Mouse (Mus musculus) kidney, adult 2 months (tissue): ENCODE data around the gene Cdh16. TPM values are rescaled to one million over a fixed set of nuclear protein-coding genes. Genes with fewer than 3 reads are reported as not detected.
A peak's percentile ranks its signal among the peaks of the same experiment; 100 is the strongest.

ENCODE experiments used
- DNase-seq: peaks from one replicate; pipeline ENCODE4 v3.0.0; 2021
- H3K27ac ChIP-seq: fragments of 200-500 bp; 2 replicates; pipeline ENCODE4 v1.5.1; 2012; ENCODE audit warnings: low read depth, low read length, control low read depth, inconsistent platforms; ENCODE audit not compliant: insufficient read depth
- H3K27me3 ChIP-seq: fragments of 200-500 bp; replicated peaks from 2 replicates; pipeline ENCODE4 v1.6.1; 2012; ENCODE audit warnings: mild to moderate bottlenecking, moderate library complexity, low read length, inconsistent platforms; ENCODE audit not compliant: control insufficient read depth, insufficient read depth
- H3K36me3 ChIP-seq: fragments of 200-500 bp; 2 replicates; pipeline ENCODE4 v1.6.1; 2012; ENCODE audit warnings: mild to moderate bottlenecking, moderate library complexity, low read length, inconsistent platforms; ENCODE audit not compliant: control insufficient read depth, insufficient read depth
- H3K4me1 ChIP-seq: fragments of 200-500 bp; 2 replicates; pipeline ENCODE4 v1.6.1; 2011; ENCODE audit warnings: low read length; ENCODE audit not compliant: control insufficient read depth, insufficient read depth
- H3K4me3 ChIP-seq: fragments of 200-500 bp; 2 replicates; pipeline ENCODE4 v1.5.1; 2011; ENCODE audit warnings: mild to moderate bottlenecking, low read depth, low read length, control low read depth; ENCODE audit not compliant: insufficient read depth
- CTCF ChIP-seq: fragments of 200-500 bp; conservative IDR thresholded peaks from 2 replicates; pipeline ENCODE4 v1.5.1; 2011; ENCODE audit warnings: low read depth, mild to moderate bottlenecking, control low read depth, low read length, moderate library complexity, mixed read lengths; ENCODE audit not compliant: insufficient read depth, insufficient read length
- POLR2A ChIP-seq: fragments of 200-500 bp; IDR thresholded peaks from one replicate; pipeline ENCODE4 v1.6.1; 2011; ENCODE audit warnings: low read depth, low read length, control low read depth
- WGBS: fragments of 180-500 bp; shearing (Covaris S2); methylation state at CpG from one replicate; pipeline ENCODE4 v1.1.7; 2018; 5-methylcytosine and 5-hydroxymethylcytosine counted together
- polyA plus RNA-seq: library from polyadenylated mRNA; depleted of rRNA; stranded (reverse); fragments of >200 nt; gene quantifications from 2 replicates; pipeline ENCODE4 v1.2.3, GENCODE M21; 2012

Gene Cdh16
- polyA plus RNA-seq, 1 experiment = 1,106 TPM

DNA sequence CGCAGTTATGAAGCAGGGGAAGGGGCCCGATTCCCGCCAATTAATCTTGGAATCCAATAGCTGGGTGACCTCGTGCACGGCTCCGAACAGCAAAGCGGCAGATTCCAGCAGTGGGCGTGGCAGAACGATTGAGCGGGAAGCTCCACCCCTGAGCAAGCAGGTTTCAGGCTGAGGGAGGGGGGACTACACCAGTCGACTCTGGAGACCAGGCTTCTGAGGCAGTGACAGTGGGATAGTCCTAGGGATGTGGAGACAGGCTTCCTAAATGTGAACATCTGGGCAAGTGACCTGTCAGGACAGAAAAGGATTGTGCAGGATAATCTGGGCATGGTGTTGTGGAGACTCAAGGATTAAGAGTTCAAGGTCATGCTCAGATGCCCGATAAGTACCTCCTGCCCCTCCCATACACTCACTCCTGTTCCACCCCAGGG is 22.2 kb downstream of the Cdh16 start:
- Histone ChIP-seq H3K27ac (no peak overlapping the region), H3K4me3 (no peak overlapping the region), H3K4me1 (peaks cover 28% of the 10 kb centered on the region), H3K27me3 (no peaks in the 10 kb centered on the region), H3K36me3 (no peaks in the 10 kb centered on the region)
- 2% methylated on average over 12 of the region's 12 CpGs for WGBS
- no peak for TF ChIP-seq CTCF
- TF ChIP-seq POLR2A = no peak
- DNase-seq = peak; percentile 54

DNA sequence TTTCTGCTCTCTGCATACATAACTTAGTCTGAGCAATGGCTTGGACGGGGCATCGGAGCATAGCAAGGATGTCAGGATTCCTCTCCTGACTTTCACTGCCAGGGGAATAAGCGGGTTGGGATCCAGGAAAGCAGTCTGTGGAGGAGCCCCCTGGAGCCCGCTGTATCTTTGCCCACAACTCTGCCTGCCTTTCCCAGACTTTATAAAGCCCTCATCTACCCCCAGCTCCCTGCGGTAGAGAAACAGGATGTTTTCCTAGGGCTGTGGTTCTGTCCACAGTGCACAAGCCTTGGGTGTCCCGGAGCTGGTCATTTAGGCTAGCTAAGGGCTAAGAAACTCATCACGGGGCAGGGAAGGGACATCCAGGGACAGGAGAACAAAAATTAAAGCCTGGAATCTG is 22.8 kb downstream of the Cdh16 start:
- DNase-seq = no peak
- Histone ChIP-seq H3K4me3 (no peak overlapping the region), H3K4me1 (peaks cover 25% of the 10 kb centered on the region), H3K27ac (no peak overlapping the region), H3K36me3 (no peaks in the 10 kb centered on the region), H3K27me3 (no peaks in the 10 kb centered on the region)
- no peak for TF ChIP-seq POLR2A
- no peak for TF ChIP-seq CTCF
- 37% methylated on average over 7 of the region's 7 CpGs for WGBS

DNA sequence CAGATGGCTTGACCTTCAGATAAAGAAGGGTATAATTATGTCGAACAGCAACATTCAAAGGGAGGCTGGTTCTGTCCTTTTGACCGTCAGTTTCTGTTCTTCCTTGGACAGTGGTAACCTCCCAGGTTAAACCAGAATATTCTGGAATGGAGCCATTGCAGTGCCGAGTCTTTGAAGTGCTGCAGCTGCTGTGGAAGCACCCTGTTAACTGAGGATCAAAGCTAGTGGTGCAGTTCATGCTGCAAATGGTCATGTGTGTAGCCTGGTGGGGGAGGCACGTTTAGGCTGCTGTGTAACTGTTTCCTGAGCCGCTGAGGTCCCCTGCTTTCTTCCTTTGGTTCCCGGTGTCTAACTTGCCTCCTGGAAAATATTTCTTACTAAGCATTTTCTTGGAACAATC is 25.7 kb downstream of the Cdh16 start:
- 12% methylated on average over 6 of the region's 6 CpGs for WGBS
- Histone ChIP-seq H3K4me1 (peaks cover 43% of the 10 kb centered on the region; the same call in 1 of the 2 replicates), H3K27me3 (no peaks in the 10 kb centered on the region), H3K4me3 (no peak overlapping the region), H3K27ac (peak overlapping the region; percentile 73), H3K36me3 (peaks cover 8% of the 10 kb centered on the region; the same call in 1 of the 2 replicates)
- peak; percentile 89 for DNase-seq
- no peak for TF ChIP-seq POLR2A
- 0 out of 2 replicates have a peak, but pooled peaks have one; percentile 1 for TF ChIP-seq CTCF

DNA sequence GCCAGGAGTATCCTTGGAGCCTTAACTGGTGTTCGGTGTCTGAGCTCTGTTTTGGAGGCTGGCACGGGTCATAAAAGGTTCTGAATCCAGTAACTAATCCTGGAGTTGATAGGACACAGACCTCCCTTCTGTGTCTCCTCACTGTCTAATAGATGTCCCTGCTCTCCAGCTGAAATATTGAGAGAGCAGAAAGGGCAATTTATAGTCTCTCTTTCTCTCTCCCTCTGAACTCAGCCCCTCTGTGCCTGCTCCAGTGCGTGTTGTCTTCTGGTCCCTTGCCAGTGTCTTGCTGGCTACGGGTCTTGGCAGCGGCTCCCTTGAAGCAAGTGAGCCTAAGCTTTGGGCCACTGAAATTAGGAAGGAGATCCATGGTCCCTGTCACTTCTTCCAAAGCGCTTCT is 26.5 kb downstream of the Cdh16 start:
- Histone ChIP-seq H3K36me3 (peaks cover 8% of the 10 kb centered on the region; the same call in 1 of the 2 replicates), H3K27ac (peak overlapping the region; percentile 75), H3K4me1 (peaks cover 45% of the 10 kb centered on the region; the same call in 1 of the 2 replicates), H3K27me3 (no peaks in the 10 kb centered on the region), H3K4me3 (no peak overlapping the region)
- WGBS = 51% methylated on average over 6 of the region's 6 CpGs
- peak; percentile 82 for DNase-seq
- no peak for TF ChIP-seq POLR2A
- no peak for TF ChIP-seq CTCF

DNA sequence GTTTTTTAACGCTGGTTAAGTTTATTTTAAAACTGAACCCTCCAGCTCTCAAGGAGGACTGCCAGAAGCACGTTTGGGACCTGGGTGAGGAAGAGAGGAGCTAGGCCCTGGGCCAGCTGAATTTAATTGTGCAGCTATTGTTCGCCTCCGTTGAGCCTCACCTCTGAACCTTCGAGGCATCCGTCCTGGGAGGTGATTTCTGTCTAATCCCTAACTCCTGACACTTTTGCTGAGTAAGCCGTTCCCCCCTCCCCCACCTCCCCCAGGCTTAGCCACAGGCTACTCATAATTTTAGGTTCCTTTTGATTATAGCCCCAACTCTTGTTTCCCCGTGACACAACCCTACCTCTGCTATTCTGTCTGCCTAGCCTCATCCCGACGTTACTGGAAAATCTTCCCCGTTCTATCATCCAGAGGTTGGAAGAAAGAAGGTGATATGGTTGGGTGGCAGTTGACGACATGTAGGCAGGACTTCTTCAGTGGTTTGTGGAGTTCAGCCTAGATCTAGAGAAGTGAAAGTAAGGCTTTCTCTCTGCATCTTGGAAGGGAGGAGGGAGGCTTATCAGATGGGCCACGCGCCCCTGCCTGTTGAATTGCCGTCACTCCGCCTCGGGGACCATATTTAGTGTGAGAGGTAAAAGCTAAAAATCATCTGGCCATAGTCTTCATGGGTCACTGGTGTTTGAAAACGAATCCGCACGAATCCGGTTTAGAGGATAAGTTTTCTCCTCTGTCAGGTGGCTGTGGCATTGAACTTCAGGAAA is 28.2 kb downstream of the Cdh16 start:
- H3K4me1 ChIP-seq = peaks cover 37% of the 10 kb centered on the region; the same call in 1 of the 2 replicates
- peaks cover 8% of the 10 kb centered on the region; the same call in 1 of the 2 replicates for H3K36me3 ChIP-seq
- no peak overlapping the region for H3K4me3 ChIP-seq
- DNase-seq = peak; percentile 82
- TF ChIP-seq CTCF = no peak
- no peak for TF ChIP-seq POLR2A
- peak overlapping the region; percentile 75 for H3K27ac ChIP-seq
- 30% methylated on average over 21 of the region's 21 CpGs for WGBS
- no peaks in the 10 kb centered on the region for H3K27me3 ChIP-seq

DNA sequence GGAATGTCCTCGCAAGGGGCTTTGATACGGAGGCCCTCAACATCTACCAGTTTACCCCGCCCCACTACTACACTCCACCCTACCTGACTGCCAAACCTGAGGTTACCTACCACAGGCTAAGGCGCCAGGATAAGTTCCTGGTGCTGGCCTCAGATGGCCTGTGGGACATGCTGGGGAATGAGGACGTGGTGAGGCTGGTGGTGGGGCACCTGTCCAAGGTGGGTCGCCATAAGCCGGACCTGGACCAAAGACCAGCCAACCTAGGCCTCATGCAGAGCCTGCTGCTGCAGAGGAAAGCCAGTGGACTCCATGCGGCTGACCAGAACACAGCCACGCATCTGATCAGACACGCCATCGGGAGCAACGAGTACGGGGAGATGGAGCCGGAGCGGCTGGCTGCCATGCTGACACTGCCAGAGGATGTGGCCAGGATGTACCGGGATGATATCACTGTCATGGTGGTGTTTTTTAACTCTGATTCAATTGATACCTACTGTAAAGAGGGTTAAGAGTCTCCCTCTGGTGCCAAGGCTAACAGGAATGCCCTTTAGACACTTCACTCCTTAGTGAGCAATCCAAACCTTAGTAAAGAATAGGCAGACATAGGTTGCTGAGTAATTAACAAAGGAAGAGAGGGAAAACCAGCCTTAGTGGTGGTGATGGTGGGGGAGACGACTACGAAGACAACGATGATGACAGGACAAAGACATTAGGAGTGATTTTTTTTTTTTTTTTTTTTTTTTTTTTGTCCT is 29.4 kb downstream of the Cdh16 start:
- H3K4me3 ChIP-seq = no peak overlapping the region
- TF ChIP-seq POLR2A (no peak), CTCF (no peak)
- peaks cover 37% of the 10 kb centered on the region; the same call in 1 of the 2 replicates for H3K4me1 ChIP-seq
- H3K27me3 ChIP-seq = no peaks in the 10 kb centered on the region
- peaks cover 8% of the 10 kb centered on the region; the same call in 1 of the 2 replicates for H3K36me3 ChIP-seq
- WGBS = 76% methylated on average over 19 of the region's 19 CpGs
- DNase-seq = no peak
- no peak overlapping the region for H3K27ac ChIP-seq
